Mouse (Mus musculus) embryonic facial prominence, embryonic 15.5 days (tissue): ENCODE measurements around the gene Sidt1. TPM values are rescaled to one million over a fixed set of nuclear protein-coding genes. Genes with fewer than 3 reads are reported as not detected.
A peak's percentile ranks its signal among the peaks of the same experiment; 100 is the strongest.

Experiments
- ATAC-seq: fragments of 200-750 bp; cut with Nextera tagmentation; 2 replicates; pipeline ENCODE4 v1.8.0; 2017; ENCODE audit warnings: low read depth, moderate TSS enrichment; ENCODE audit not compliant: insufficient number of reproducible peaks, low FRiP score, low TSS enrichment
- H3K27ac ChIP-seq: fragments of 300-500 bp; sonication (generic); replicated peaks from 2 replicates; pipeline ENCODE4 v1.5.1; 2015; ENCODE audit warnings: mild to moderate bottlenecking, inconsistent platforms
- H3K27me3 ChIP-seq: fragments of 300-500 bp; sonication (generic); 2 replicates; pipeline ENCODE4 v1.6.1; 2015; ENCODE audit warnings: inconsistent platforms
- H3K36me3 ChIP-seq: fragments of 300-500 bp; sonication (generic); 2 replicates; pipeline ENCODE4 v1.6.1; 2015; ENCODE audit warnings: mild to moderate bottlenecking, inconsistent platforms
- H3K4me1 ChIP-seq: fragments of 300-500 bp; sonication (generic); 2 replicates; pipeline ENCODE4 v1.6.1; 2015; ENCODE audit warnings: inconsistent platforms
- H3K4me2 ChIP-seq: fragments of 300-500 bp; sonication (generic); replicated peaks from 2 replicates; pipeline ENCODE4 v1.6.1; 2015; ENCODE audit warnings: mild to moderate bottlenecking, inconsistent platforms
- H3K4me3 ChIP-seq: fragments of 300-500 bp; sonication (generic); replicated peaks from 2 replicates; pipeline ENCODE4 v1.5.1; 2015; ENCODE audit warnings: mild to moderate bottlenecking, inconsistent platforms
- H3K9ac ChIP-seq: fragments of 300-500 bp; sonication (generic); 2 replicates; pipeline ENCODE4 v1.6.1; 2015; ENCODE audit warnings: inconsistent platforms
- H3K9me3 ChIP-seq: fragments of 300-500 bp; sonication (generic); replicated peaks from 2 replicates; pipeline ENCODE4 v1.6.1; 2016; ENCODE audit warnings: inconsistent platforms
- WGBS: fragments of 180-500 bp; shearing (Covaris S2); methylation state at CpG from one replicate; pipeline ENCODE4 v1.1.7; 2015; 5-methylcytosine and 5-hydroxymethylcytosine counted together
- polyA plus RNA-seq: library from polyadenylated mRNA; unstranded; fragments of >200 nt; fragmentation: Nextera tagmentation; extraction: Ambion mirVana; gene quantifications from 2 replicates; pipeline ENCODE4 v1.2.1, GENCODE M21; 2015

Sidt1 gene
- 0.32 and 0.60 TPM in 2 replicates for polyA plus RNA-seq

GRCm38 (mm10) chr16:44332861-44333284 lies at the start of gene Sidt1:
TSS of gene Sidt1 (minus strand) at chr16:44333196.
- H3K4me1 ChIP-seq, result peaks cover 17% of the 10 kb centered on the region
- peak within 1 kb of the TSS; percentile 48 for H3K9ac ChIP-seq
- 3% methylated on average over 15 of the region's 15 CpGs for whole genome bisulfite sequencing
- no peak within 1 kb of the TSS for H3K27ac ChIP-seq
- peak within 1 kb of the TSS; percentile 100 for H3K4me2 ChIP-seq
- H3K4me3 ChIP-seq, result peak within 1 kb of the TSS; percentile 63
- H3K36me3 ChIP-seq, result no peaks in the 10 kb centered on the region
- H3K27me3 ChIP-seq, result peaks cover 20% of the 10 kb centered on the region
- no peak for ATAC-seq
- H3K9me3 ChIP-seq, result no peaks in the 10 kb centered on the region

- 45% methylated on average over 5 of the region's 5 CpGs for WGBS
- H3K4me3 ChIP-seq, result no peak overlapping the region
Observed at GRCm38 (mm10) chr16:44381578-44381977, 48.6 kb upstream of the Sidt1 start.

GRCm38 (mm10) chr16:44380006-44380405 lies 47.0 kb upstream of the Sidt1 start:
- no peak overlapping the region for H3K4me3 ChIP-seq
- no peaks in the 10 kb centered on the region for H3K4me1 ChIP-seq
- peaks cover 13% of the 10 kb centered on the region; the same call in 1 of the 2 replicates for H3K36me3 ChIP-seq
- no peak overlapping the region for H3K27ac ChIP-seq
- no peak overlapping the region for H3K4me2 ChIP-seq
- WGBS, result 64% methylated on average over 4 of the region's 4 CpGs
- no peak overlapping the region for H3K9ac ChIP-seq
- no peaks in the 10 kb centered on the region for H3K27me3 ChIP-seq
- no peaks in the 10 kb centered on the region for H3K9me3 ChIP-seq
- ATAC-seq, result no peak

More at GRCm38 (mm10) chr16:44381578-44381977, 48.6 kb upstream of the Sidt1 start:
- no peak overlapping the region for H3K27ac ChIP-seq
- no peaks in the 10 kb centered on the region for H3K27me3 ChIP-seq
- ATAC-seq, result no peak
- no peaks in the 10 kb centered on the region for H3K9me3 ChIP-seq
- H3K36me3 ChIP-seq, result peaks cover 13% of the 10 kb centered on the region; the same call in 1 of the 2 replicates
- H3K4me1 ChIP-seq, result no peaks in the 10 kb centered on the region
- no peak overlapping the region for H3K9ac ChIP-seq
- no peak overlapping the region for H3K4me2 ChIP-seq

GRCm38 (mm10) chr16:44375459-44375858 lies 42.5 kb upstream of the Sidt1 start:
- 82% methylated on average over 4 of the region's 4 CpGs for WGBS
- H3K4me2 ChIP-seq, result no peak overlapping the region
- peaks cover 17% of the 10 kb centered on the region for H3K36me3 ChIP-seq
- H3K9me3 ChIP-seq, result no peaks in the 10 kb centered on the region
- H3K4me3 ChIP-seq, result no peak overlapping the region
- no peaks in the 10 kb centered on the region for H3K27me3 ChIP-seq
- no peak overlapping the region for H3K27ac ChIP-seq
- no peaks in the 10 kb centered on the region for H3K4me1 ChIP-seq
- no peak for ATAC-seq
- H3K9ac ChIP-seq, result no peak overlapping the region

GRCm38 (mm10) chr16:44365522-44365921 lies 32.5 kb upstream of the Sidt1 start:
- Histone ChIP-seq H3K4me1 (no peaks in the 10 kb centered on the region), H3K36me3 (peaks cover 35% of the 10 kb centered on the region; the same call in 1 of the 2 replicates), H3K27me3 (no peaks in the 10 kb centered on the region), H3K9me3 (no peaks in the 10 kb centered on the region), H3K27ac (no peak overlapping the region), H3K9ac (no peak overlapping the region), H3K4me3 (no peak overlapping the region), H3K4me2 (no peak overlapping the region)
- 90% methylated on average over 7 of the region's 7 CpGs for WGBS
- ATAC-seq, result no peak

GRCm38 (mm10) chr16:44361921-44362890 lies 29.2 kb upstream of the Sidt1 start:
- ATAC-seq, result peak; percentile 15; the same call in 1 of the 2 replicates
- H3K27ac ChIP-seq, result no peak overlapping the region
- H3K27me3 ChIP-seq, result no peaks in the 10 kb centered on the region
- peaks cover 16% of the 10 kb centered on the region for H3K36me3 ChIP-seq
- no peak overlapping the region for H3K4me3 ChIP-seq
- H3K4me2 ChIP-seq, result no peak overlapping the region
- WGBS, result 82% methylated on average over 10 of the region's 10 CpGs
- H3K9ac ChIP-seq, result no peak overlapping the region
- H3K4me1 ChIP-seq, result no peaks in the 10 kb centered on the region
- no peaks in the 10 kb centered on the region for H3K9me3 ChIP-seq

GRCm38 (mm10) chr16:44357571-44358268 lies 24.7 kb upstream of the Sidt1 start:
- 76% methylated on average over 4 of the region's 4 CpGs for WGBS
- ATAC-seq, result no peak
- H3K27ac ChIP-seq, result no peak overlapping the region
- H3K4me2 ChIP-seq, result no peak overlapping the region
- no peak overlapping the region for H3K4me3 ChIP-seq
- H3K9ac ChIP-seq, result no peak overlapping the region
- H3K4me1 ChIP-seq, result no peaks in the 10 kb centered on the region
- no peaks in the 10 kb centered on the region for H3K27me3 ChIP-seq
- H3K9me3 ChIP-seq, result no peaks in the 10 kb centered on the region
- H3K36me3 ChIP-seq, result peaks cover 7% of the 10 kb centered on the region

GRCm38 (mm10) chr16:44356291-44356690 lies 23.3 kb upstream of the Sidt1 start:
- Histone ChIP-seq H3K4me3 (no peak overlapping the region), H3K36me3 (peaks cover 5% of the 10 kb centered on the region), H3K4me2 (no peak overlapping the region), H3K9me3 (no peaks in the 10 kb centered on the region), H3K9ac (no peak overlapping the region), H3K27ac (no peak overlapping the region), H3K4me1 (no peaks in the 10 kb centered on the region), H3K27me3 (no peaks in the 10 kb centered on the region)
- no peak for ATAC-seq
- WGBS, result 68% methylated on average over 7 of the region's 7 CpGs

GRCm38 (mm10) chr16:44349801-44350397 lies 16.9 kb upstream of the Sidt1 start:
- no peak for ATAC-seq
- Histone ChIP-seq H3K4me2 (no peak overlapping the region), H3K36me3 (no peaks in the 10 kb centered on the region), H3K9me3 (no peaks in the 10 kb centered on the region), H3K27me3 (no peaks in the 10 kb centered on the region), H3K27ac (no peak overlapping the region), H3K4me1 (peaks cover 11% of the 10 kb centered on the region), H3K4me3 (no peak overlapping the region), H3K9ac (no peak overlapping the region)
- 90% methylated on average over 4 of the region's 4 CpGs for WGBS

- Histone ChIP-seq H3K9me3 (no peaks in the 10 kb centered on the region), H3K4me2 (peak within 1 kb of the TSS; percentile 58), H3K27ac (peak within 1 kb of the TSS; percentile 94), H3K4me1 (peaks cover 11% of the 10 kb centered on the region), H3K27me3 (no peaks in the 10 kb centered on the region), H3K9ac (peak within 1 kb of the TSS; percentile 72), H3K4me3 (peak within 1 kb of the TSS; percentile 91), H3K36me3 (no peaks in the 10 kb centered on the region)
- WGBS, result under 1% methylated on average over 67 of the region's 67 CpGs
- ATAC-seq, result peak; percentile 98
Observed at GRCm38 (mm10) chr16:44347071-44347901, 14.3 kb upstream of the Sidt1 start, which contains the start of gene Spice1. TSS of gene Spice1 (plus strand) at chr16:44347121.
